Mouse (Mus musculus) ES-E14 (cell line): ENCODE measurements around the gene Cntn4. TPM values are rescaled to one million over a fixed set of nuclear protein-coding genes. Genes with fewer than 3 reads are reported as not detected.

Source experiments
- DNase-seq: peaks from one replicate; pipeline ENCODE4 v3.0.0-alpha.2; 2013; ENCODE audit warnings: low read depth, low spot score
- H3K27ac ChIP-seq: 2 replicates; pipeline ENCODE4 v1.5.1; 2012; ENCODE audit warnings: low read depth, mild to moderate bottlenecking, low read length, moderate library complexity, mixed read lengths; ENCODE audit not compliant: poor library complexity, insufficient read depth, severe bottlenecking
- H3K36me3 ChIP-seq: 2 replicates; pipeline ENCODE4 v1.6.1; 2012; ENCODE audit warnings: mild to moderate bottlenecking, low read length, moderate library complexity, mixed read lengths; ENCODE audit not compliant: control insufficient read depth, poor library complexity, insufficient read depth, severe bottlenecking
- H3K4me1 ChIP-seq, 2 experiments: fragments of 150-350 bp in 1 of 2; sonication (generic) in 1 of 2; 2 replicates each; pipeline ENCODE4 v1.6.1; 2012; ENCODE audit warnings: low read length in 2 of 2, mild to moderate bottlenecking in 1 of 2, mixed read lengths in 1 of 2; ENCODE audit not compliant: control insufficient read depth in 2 of 2, insufficient read depth in 2 of 2, poor library complexity in 1 of 2
- H3K4me3 ChIP-seq, 2 experiments: fragments of 150-350 bp in 1 of 2; sonication (generic) in 1 of 2; 2 replicates each; pipeline ENCODE4 v1.5.1; 2012; ENCODE audit warnings: low read length in 2 of 2, low read depth in 1 of 2, mild to moderate bottlenecking in 1 of 2, mixed read lengths in 1 of 2; ENCODE audit not compliant: insufficient read depth in 1 of 2, poor library complexity in 1 of 2, severe bottlenecking in 1 of 2
- H3K9ac ChIP-seq: 2 replicates; pipeline ENCODE4 v1.6.1; 2012; ENCODE audit warnings: low read depth, mild to moderate bottlenecking, low read length, mixed read lengths; ENCODE audit not compliant: poor library complexity, insufficient read depth, severe bottlenecking
- H3K9me3 ChIP-seq: fragments of 150-350 bp; sonication (generic); 2 replicates; pipeline ENCODE4 v1.6.1; 2012; ENCODE audit warnings: low read depth, mild to moderate bottlenecking, low read length; ENCODE audit not compliant: control insufficient read depth, insufficient read depth
- CHD2 ChIP-seq: IDR thresholded peaks from 2 replicates; pipeline ENCODE4 v1.6.1; 2014; ENCODE audit warnings: mild to moderate bottlenecking, low read depth, low read length, inconsistent platforms
- HCFC1 ChIP-seq: IDR thresholded peaks from 2 replicates; pipeline ENCODE4 v1.6.1; 2012; ENCODE audit warnings: low read length, inconsistent platforms, borderline replicate concordance; ENCODE audit not compliant: insufficient read depth
- MAFK ChIP-seq: IDR thresholded peaks from 2 replicates; pipeline ENCODE4 v1.6.1; 2014; ENCODE audit warnings: mild to moderate bottlenecking, low read depth, low read length, inconsistent platforms; ENCODE audit not compliant: insufficient read depth
- ZC3H11A ChIP-seq: IDR thresholded peaks from 2 replicates; pipeline ENCODE4 v1.6.1; 2012; ENCODE audit warnings: low read depth, mild to moderate bottlenecking, inconsistent platforms, low read length, borderline replicate concordance
- ZNF384 ChIP-seq: IDR thresholded peaks from 2 replicates; pipeline ENCODE4 v1.6.1; 2012; ENCODE audit warnings: low read depth, low read length, inconsistent platforms
- in situ Hi-C, 2 experiments: fragments of 600-800 bp; cut with MboI; formaldehyde crosslinking; loops; one replicate each; pipeline ENCODE4 v1.15.1; 2025; ENCODE audit warnings: low sequenced_read_pairs in 2 of 2, inconsistent platforms in 1 of 2; ENCODE audit not compliant: unreplicated experiment in 2 of 2
- total RNA-seq: library from RNA; depleted of rRNA; stranded (reverse); fragments of 300-350 nt; gene quantifications from 2 replicates; pipeline ENCODE4 v1.2.3, GENCODE M21; 2012

Gene Cntn4
- total RNA-seq, 1 experiment = 0.80 TPM

GRCm38 (mm10) chr6:106743556-106744233, 1066.2 kb downstream of the Cntn4 start:
- Histone ChIP-seq H3K27ac (no peak overlapping the region), H3K4me3 (no peak overlapping the region), H3K36me3 (no peaks in the 10 kb centered on the region), H3K9me3 (no peaks in the 10 kb centered on the region), H3K9ac (no peak overlapping the region), H3K4me1 (no peaks in the 10 kb centered on the region)
- in situ Hi-C loops = no loop called here
- no peak for TF ChIP-seq CHD2
- no peak for TF ChIP-seq ZC3H11A
- no peak for TF ChIP-seq HCFC1
- TF ChIP-seq ZNF384 = no peak
- TF ChIP-seq MAFK = no peak
- no peak for DNase-seq

- in situ Hi-C loops = no loop called here
- no peaks in the 10 kb centered on the region for H3K36me3 ChIP-seq
- no peak overlapping the region for H3K9ac ChIP-seq
- DNase-seq = no peak
- TF ChIP-seq ZNF384 (no peak), MAFK (no peak), ZC3H11A (no peak), HCFC1 (no peak), CHD2 (no peak)
- H3K4me1 ChIP-seq = no peaks in the 10 kb centered on the region
- no peak overlapping the region for H3K27ac ChIP-seq
- no peak overlapping the region for H3K4me3 ChIP-seq
- no peaks in the 10 kb centered on the region for H3K9me3 ChIP-seq
Observed at GRCm38 (mm10) chr6:106745673-106746394, 1068.4 kb downstream of the Cntn4 start.

GRCm38 (mm10) chr6:106747251-106747650, 1069.8 kb downstream of the Cntn4 start:
- Histone ChIP-seq H3K27ac (no peak overlapping the region), H3K4me1 (no peaks in the 10 kb centered on the region), H3K4me3 (no peak overlapping the region), H3K36me3 (no peaks in the 10 kb centered on the region), H3K9ac (no peak overlapping the region), H3K9me3 (no peaks in the 10 kb centered on the region)
- in situ Hi-C loops = no loop called here
- TF ChIP-seq ZNF384 (no peak), MAFK (no peak), ZC3H11A (no peak), CHD2 (no peak), HCFC1 (no peak)
- DNase-seq = no peak

DNA sequence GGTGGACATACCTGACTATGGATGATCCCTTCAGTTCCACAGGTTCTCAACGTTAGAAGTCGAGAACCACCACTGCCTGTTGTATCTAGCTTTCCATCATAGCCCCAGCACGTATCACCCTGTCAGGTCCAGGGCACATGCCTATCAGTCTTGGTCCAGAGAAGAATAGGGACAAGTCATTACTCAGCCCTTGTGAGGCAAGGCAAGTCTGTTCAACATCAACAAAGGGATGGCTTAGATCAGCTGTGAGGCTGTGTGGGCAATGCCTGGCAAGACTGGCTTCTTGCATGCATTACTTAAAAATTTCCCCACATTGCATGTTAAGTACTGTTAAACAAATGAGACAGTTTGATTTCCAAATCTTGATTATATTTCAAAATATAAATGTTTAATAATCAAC, 1070.3 kb downstream of the Cntn4 start:
- Histone ChIP-seq H3K4me3 (no peak overlapping the region), H3K9me3 (no peaks in the 10 kb centered on the region), H3K4me1 (no peaks in the 10 kb centered on the region), H3K27ac (no peak overlapping the region), H3K9ac (no peak overlapping the region), H3K36me3 (no peaks in the 10 kb centered on the region)
- in situ Hi-C loops = no loop called here
- TF ChIP-seq CHD2 = no peak
- TF ChIP-seq MAFK = no peak
- no peak for TF ChIP-seq HCFC1
- no peak for TF ChIP-seq ZC3H11A
- no peak for TF ChIP-seq ZNF384
- no peak for DNase-seq
